Mouse (Mus musculus) kidney, adult 2 months (tissue): ENCODE measurements around the gene Sugp2.

Experiments
- CTCF ChIP-seq: fragments of 200-500 bp; conservative IDR thresholded peaks from 2 replicates; pipeline ENCODE4 v1.5.1; 2011; ENCODE audit warnings: low read depth, mild to moderate bottlenecking, control low read depth, low read length, moderate library complexity, mixed read lengths; ENCODE audit not compliant: insufficient read depth, insufficient read length
- POLR2A ChIP-seq: fragments of 200-500 bp; IDR thresholded peaks from one replicate; pipeline ENCODE4 v1.6.1; 2011; ENCODE audit warnings: low read depth, low read length, control low read depth

- TF ChIP-seq CTCF (no peak), POLR2A (no peak)
Observed at GRCm38 (mm10) chr8:70233606-70234005, 420 bp upstream of the Sugp2 start.
